Mouse (Mus musculus) T-helper 17 cell (primary cell): ENCODE data around the gene Kctd10.

Experiments used
- in situ Hi-C, 2 experiments: fragments of 300-600 bp; cut with MboI, MseI; formaldehyde crosslinking; loops; 1 replicate in 1 of 2; 2 replicates in 1 of 2; pipeline ENCODE4 v1.15.1; 2025; ENCODE audit warnings: high pct_unique_total_duplicates in 2 of 2

Kctd10 gene

GRCm38 (mm10) chr5:114380209-114381012 is at the start of gene Kctd10, which contains the start of gene Ube3b:
Kctd10 (minus strand) TSS chr5:114380508.
Ube3b (plus strand) TSS chr5:114380607.
- in situ Hi-C loops: loop anchor here (5.0 kb wide), 1 partner anchor 68 kb away; no protein-coding TSS in a partner anchor

GRCm38 (mm10) chr5:114429781-114430180 is 49.5 kb upstream of the Kctd10 start:
- in situ Hi-C loops: no loop called here

- in situ Hi-C loops: no loop called here
These were observed 48.3 kb upstream of the Kctd10 start for GRCm38 (mm10) chr5:114428621-114429020.

- in situ Hi-C loops: no loop called here
These were observed 46.4 kb upstream of the Kctd10 start for GRCm38 (mm10) chr5:114426732-114427131.

GRCm38 (mm10) chr5:114423961-114424360 is 43.7 kb upstream of the Kctd10 start:
- in situ Hi-C loops: no loop called here

GRCm38 (mm10) chr5:114422591-114422990 is 42.3 kb upstream of the Kctd10 start:
- in situ Hi-C loops: no loop called here

GRCm38 (mm10) chr5:114421561-114422298 is 41.4 kb upstream of the Kctd10 start:
- in situ Hi-C loops: no loop called here

GRCm38 (mm10) chr5:114418541-114418940 is 38.2 kb upstream of the Kctd10 start:
- in situ Hi-C loops: no loop called here

GRCm38 (mm10) chr5:114416855-114417254 is 36.5 kb upstream of the Kctd10 start:
- in situ Hi-C loops: no loop called here

- in situ Hi-C loops: no loop called here
These were observed 35.3 kb upstream of the Kctd10 start for GRCm38 (mm10) chr5:114415606-114416005.

GRCm38 (mm10) chr5:114413067-114413735 is 32.9 kb upstream of the Kctd10 start:
- in situ Hi-C loops: no loop called here

GRCm38 (mm10) chr5:114412361-114412998 is 32.2 kb upstream of the Kctd10 start:
- in situ Hi-C loops: no loop called here

- in situ Hi-C loops: no loop called here
These were observed 30.1 kb upstream of the Kctd10 start for GRCm38 (mm10) chr5:114410429-114410828.

- in situ Hi-C loops: no loop called here
These were observed 28.5 kb upstream of the Kctd10 start for GRCm38 (mm10) chr5:114408846-114409245.

GRCm38 (mm10) chr5:114407810-114408209 is 27.5 kb upstream of the Kctd10 start:
- in situ Hi-C loops: no loop called here

- in situ Hi-C loops: no loop called here
These were observed 27.0 kb upstream of the Kctd10 start for GRCm38 (mm10) chr5:114407269-114407668.

- in situ Hi-C loops: no loop called here
These were observed 26.3 kb upstream of the Kctd10 start for GRCm38 (mm10) chr5:114406592-114406991.

- in situ Hi-C loops: no loop called here
These were observed 12.9 kb upstream of the Kctd10 start for GRCm38 (mm10) chr5:114393169-114393568.

GRCm38 (mm10) chr5:114384448-114384847 is 4.1 kb upstream of the Kctd10 start:
- in situ Hi-C loops: loop anchor here (5.0 kb wide), 1 partner anchor 72 kb away; no protein-coding TSS in a partner anchor

- in situ Hi-C loops: loop anchor here (5.0 kb wide), 1 partner anchor 71 kb away; no protein-coding TSS in a partner anchor
These were observed 3.0 kb upstream of the Kctd10 start for GRCm38 (mm10) chr5:114383184-114383904.

GRCm38 (mm10) chr5:114381013-114381351 is 674 bp upstream of the Kctd10 start:
- in situ Hi-C loops: loop anchor here (5.0 kb wide), 1 partner anchor 69 kb away; no protein-coding TSS in a partner anchor
